Mouse (Mus musculus) hindbrain, embryonic 13.5 days (tissue): ENCODE data around the gene Hist2h2ab. TPM values are rescaled to one million over a fixed set of nuclear protein-coding genes. Genes with fewer than 3 reads are reported as not detected.
A peak's percentile ranks its signal among the peaks of the same experiment; 100 is the strongest.
"Not testable (repeated sequence)": the region's sequence is repeated elsewhere in the genome, so short reads cannot be mapped to it uniquely, and the experiment has no call there.

Experiments used
- ATAC-seq: fragments of 200-750 bp; cut with Nextera tagmentation; 2 replicates; pipeline ENCODE4 v1.8.0; 2017; ENCODE audit warnings: moderate TSS enrichment; ENCODE audit not compliant: low FRiP score
- H3K27ac ChIP-seq: fragments of 300-500 bp; sonication (generic); 2 replicates; pipeline ENCODE4 v1.5.1; 2015; ENCODE audit warnings: inconsistent platforms, mild to moderate bottlenecking, moderate library complexity
- H3K27me3 ChIP-seq: fragments of 300-500 bp; sonication (generic); 2 replicates; pipeline ENCODE4 v1.6.1; 2015; ENCODE audit warnings: mild to moderate bottlenecking, inconsistent platforms
- H3K36me3 ChIP-seq: fragments of 300-500 bp; sonication (generic); 2 replicates; pipeline ENCODE4 v1.6.1; 2015; ENCODE audit warnings: mild to moderate bottlenecking, inconsistent platforms
- H3K4me1 ChIP-seq: fragments of 300-500 bp; sonication (generic); replicated peaks from 2 replicates; pipeline ENCODE4 v1.6.1; 2015; ENCODE audit warnings: inconsistent platforms
- H3K4me2 ChIP-seq: fragments of 300-500 bp; sonication (generic); 2 replicates; pipeline ENCODE4 v1.6.1; 2015; ENCODE audit warnings: inconsistent platforms, mild to moderate bottlenecking, moderate library complexity
- H3K4me3 ChIP-seq: fragments of 300-500 bp; sonication (generic); 2 replicates; pipeline ENCODE4 v1.5.1; 2015; ENCODE audit warnings: mild to moderate bottlenecking, inconsistent platforms
- H3K9ac ChIP-seq: fragments of 300-500 bp; sonication (generic); 2 replicates; pipeline ENCODE4 v1.6.1; 2015; ENCODE audit warnings: mild to moderate bottlenecking, inconsistent platforms
- H3K9me3 ChIP-seq: fragments of 300-500 bp; sonication (generic); 2 replicates; pipeline ENCODE4 v1.6.1; 2016; ENCODE audit warnings: inconsistent platforms
- WGBS: fragments of 180-500 bp; shearing (Covaris S2); methylation state at CpG from one replicate; pipeline ENCODE4 v1.1.7; 2015; 5-methylcytosine and 5-hydroxymethylcytosine counted together
- polyA plus RNA-seq: library from polyadenylated mRNA; unstranded; fragments of >200 nt; fragmentation: Nextera tagmentation; extraction: Ambion mirVana; gene quantifications from 2 replicates; pipeline ENCODE4 v1.2.1, GENCODE M21; 2015

Hist2h2ab gene
- polyA plus RNA-seq, 1 experiment from 2014 or later, result not detected

- no peaks in the 10 kb centered on the region for H3K27me3 ChIP-seq
- 84% methylated on average over 7 of the region's 7 CpGs for WGBS
- 0 out of 2 replicates have a peak overlapping the region, but pooled peaks have one; percentile 50 for H3K4me3 ChIP-seq
- no peaks in the 10 kb centered on the region for H3K36me3 ChIP-seq
- no peaks in the 10 kb centered on the region for H3K9me3 ChIP-seq
- ATAC-seq, result no peak
- peak overlapping the region; percentile 99 for H3K27ac ChIP-seq
- H3K9ac ChIP-seq, result peak overlapping the region; percentile 80
- peak overlapping the region; percentile 66 for H3K4me2 ChIP-seq
- peaks cover 32% of the 10 kb centered on the region for H3K4me1 ChIP-seq
Measured at GRCm38 (mm10) chr3:96243921-96244572, 24.4 kb downstream of the Hist2h2ab start.

- not testable (repeated sequence) for H3K36me3 ChIP-seq, H3K27me3 ChIP-seq, H3K9me3 ChIP-seq
- H3K9ac ChIP-seq, result peak within 1 kb of the TSS; percentile 80
- H3K4me3 ChIP-seq, result peak within 1 kb of the TSS; percentile 50
- H3K4me1 ChIP-seq, result peaks cover 32% of the 10 kb centered on the region
- under 1% methylated on average over 36 of the region's 88 CpGs for WGBS
- H3K27ac ChIP-seq, result peak within 1 kb of the TSS; percentile 99
- ATAC-seq, result peak; percentile 90
- H3K4me2 ChIP-seq, result peak within 1 kb of the TSS; percentile 66
Measured at GRCm38 (mm10) chr3:96245003-96245886, 25.6 kb downstream of the Hist2h2ab start, which contains the start of gene Hist2h2aa1. TSS of gene Hist2h2aa1 (plus strand) at chr3:96245497.

- Histone ChIP-seq H3K4me1 (peaks cover 28% of the 10 kb centered on the region), H3K27ac (peak overlapping the region; percentile 76; the same call in 1 of the 2 replicates), H3K4me2 (peak overlapping the region; percentile 49), H3K4me3 (peak overlapping the region; percentile 37), H3K9ac (peak overlapping the region; percentile 59; the same call in 1 of the 2 replicates)
- not testable (repeated sequence) for ATAC-seq, H3K27me3 ChIP-seq, H3K9me3 ChIP-seq, H3K36me3 ChIP-seq
- under 1% methylated on average over 10 of the region's 21 CpGs for WGBS
Measured at GRCm38 (mm10) chr3:96246018-96246417, 26.4 kb downstream of the Hist2h2ab start.

- Histone ChIP-seq H3K4me3 (peak within 1 kb of the TSS; percentile 37), H3K9ac (peak within 1 kb of the TSS; percentile 59; the same call in 1 of the 2 replicates), H3K4me1 (peaks cover 27% of the 10 kb centered on the region), H3K27ac (peak within 1 kb of the TSS; percentile 76; the same call in 1 of the 2 replicates), H3K4me2 (peak within 1 kb of the TSS; percentile 53)
- not testable (repeated sequence) for H3K9me3 ChIP-seq, H3K36me3 ChIP-seq, H3K27me3 ChIP-seq
- ATAC-seq, result peak; percentile 91
- WGBS, result 3% methylated on average over 11 of the region's 47 CpGs
Measured at GRCm38 (mm10) chr3:96246427-96246856, 26.8 kb downstream of the Hist2h2ab start, which contains the start of gene Hist2h3c1. TSS of gene Hist2h3c1 (plus strand) at chr3:96246685.

GRCm38 (mm10) chr3:96247356-96248140 lies 27.9 kb downstream of the Hist2h2ab start:
- Histone ChIP-seq H3K9ac (peak overlapping the region; percentile 51; the same call in 1 of the 2 replicates), H3K27me3 (no peaks in the 10 kb centered on the region), H3K4me3 (peak overlapping the region; percentile 24), H3K36me3 (no peaks in the 10 kb centered on the region), H3K27ac (no peak overlapping the region), H3K4me2 (peak overlapping the region; percentile 53), H3K4me1 (peaks cover 27% of the 10 kb centered on the region), H3K9me3 (no peaks in the 10 kb centered on the region)
- WGBS, result 4% methylated on average over 11 of the region's 11 CpGs
- ATAC-seq, result no peak

GRCm38 (mm10) chr3:96248141-96249033 lies 28.7 kb downstream of the Hist2h2ab start:
- Histone ChIP-seq H3K9me3 (no peaks in the 10 kb centered on the region), H3K4me2 (peak overlapping the region; percentile 53), H3K27ac (no peak overlapping the region), H3K4me1 (peaks cover 27% of the 10 kb centered on the region), H3K9ac (no peak overlapping the region; the same call in 1 of the 2 replicates), H3K27me3 (no peaks in the 10 kb centered on the region), H3K36me3 (no peaks in the 10 kb centered on the region), H3K4me3 (no peak overlapping the region; the same call in 1 of the 2 replicates)
- no peak for ATAC-seq
- WGBS, result 59% methylated on average over 6 of the region's 6 CpGs

- Histone ChIP-seq H3K9ac (no peak overlapping the region), H3K27me3 (no peaks in the 10 kb centered on the region), H3K9me3 (no peaks in the 10 kb centered on the region), H3K4me1 (peaks cover 22% of the 10 kb centered on the region), H3K4me2 (peak overlapping the region; percentile 32; the same call in 1 of the 2 replicates), H3K4me3 (no peak overlapping the region), H3K27ac (no peak overlapping the region), H3K36me3 (no peaks in the 10 kb centered on the region)
- no peak for ATAC-seq
- 55% methylated on average over 4 of the region's 4 CpGs for WGBS
Measured at GRCm38 (mm10) chr3:96249034-96249345, 29.3 kb downstream of the Hist2h2ab start.

GRCm38 (mm10) chr3:96250890-96251289 lies 31.2 kb downstream of the Hist2h2ab start:
- 92% methylated on average over 3 of the region's 3 CpGs for WGBS
- Histone ChIP-seq H3K9me3 (no peaks in the 10 kb centered on the region), H3K4me3 (no peak overlapping the region), H3K9ac (no peak overlapping the region), H3K4me2 (no peak overlapping the region), H3K27ac (no peak overlapping the region), H3K4me1 (peaks cover 15% of the 10 kb centered on the region), H3K36me3 (no peaks in the 10 kb centered on the region), H3K27me3 (no peaks in the 10 kb centered on the region)
- no peak for ATAC-seq

- Histone ChIP-seq H3K4me3 (no peak overlapping the region), H3K9me3 (no peaks in the 10 kb centered on the region), H3K4me2 (no peak overlapping the region), H3K9ac (no peak overlapping the region), H3K27me3 (no peaks in the 10 kb centered on the region), H3K4me1 (peaks cover 15% of the 10 kb centered on the region), H3K27ac (no peak overlapping the region), H3K36me3 (no peaks in the 10 kb centered on the region)
- WGBS, result 94% methylated on average over 3 of the region's 3 CpGs
- no peak for ATAC-seq
Measured at GRCm38 (mm10) chr3:96251787-96252186, 32.1 kb downstream of the Hist2h2ab start.

- no peak for ATAC-seq
- Histone ChIP-seq H3K27ac (no peak overlapping the region), H3K9me3 (no peaks in the 10 kb centered on the region), H3K4me2 (no peak overlapping the region), H3K36me3 (no peaks in the 10 kb centered on the region), H3K27me3 (no peaks in the 10 kb centered on the region), H3K9ac (no peak overlapping the region), H3K4me3 (no peak overlapping the region), H3K4me1 (no peaks in the 10 kb centered on the region)
- WGBS, result 56% methylated on average over 10 of the region's 10 CpGs
Measured at GRCm38 (mm10) chr3:96254683-96255355, 35.2 kb downstream of the Hist2h2ab start.
